Mouse (Mus musculus): ENCODE measurements at regions not wholly inside any gene's neighbourhood (a gene's known extent, or its start where the extent isn't known, plus 50 kb on each side); places are given as distances from the start of the nearest gene placed in this dataset.

GRCm38 (mm10) chr17:66219669-66220435 lies 96.5 kb downstream of the Ddx11 start:
- TF ChIP-seq CEBPB (IDR thresholded peaks at IDR 0.05; ENCODE audit: low read depth) (no peak), MAX (IDR thresholded peaks at IDR 0.05) (no peak), MYOD1 (IDR thresholded peaks at IDR 0.05; ENCODE audit: control insufficient read depth, insufficient read length, low read depth) (no peak), CTCF (IDR thresholded peaks at IDR 0.05; ENCODE audit: control insufficient read depth, insufficient read depth, insufficient read length) (no peak), USF1 (IDR thresholded peaks at IDR 0.05; ENCODE audit: low read depth) (no peak), FOSL1 (IDR thresholded peaks at IDR 0.05; ENCODE audit: insufficient read depth, low read length, poor library complexity, severe bottlenecking) (no peak), MYOG (IDR thresholded peaks at IDR 0.05; ENCODE audit: control insufficient read depth, extremely low read depth, insufficient read length) (no peak)
- Histone ChIP-seq H3K4me3 (ENCODE audit: insufficient read depth, poor library complexity, severe bottlenecking) (no peak overlapping the region), H3K79me2 (ENCODE audit: control insufficient read depth, insufficient read depth) (no peaks in the 10 kb centered on the region)

DNA sequence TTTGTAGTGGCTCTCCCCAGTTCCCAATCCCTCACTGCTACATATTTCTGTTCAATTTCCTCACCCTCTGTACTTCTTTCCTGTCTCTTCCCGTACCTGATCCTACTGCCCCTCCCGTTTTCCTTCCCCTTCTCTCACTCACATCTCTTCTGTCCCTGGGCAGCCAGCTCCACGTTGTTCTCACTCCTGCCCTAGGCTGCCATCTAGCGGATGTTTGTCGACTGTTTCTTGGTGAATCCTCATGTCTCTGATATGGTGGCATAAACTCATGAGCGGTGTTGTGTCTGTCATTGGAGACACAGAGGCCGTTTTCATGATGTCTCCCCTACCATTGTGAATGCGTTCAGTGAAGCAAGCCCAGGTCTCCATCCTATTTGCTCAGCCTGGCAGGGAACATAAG lies 97.9 kb downstream of the Ddx11 start:
- Histone ChIP-seq H3K27me3 (ENCODE audit: control insufficient read depth, insufficient read depth, insufficient read length) (no peaks in the 10 kb centered on the region), H3ac (ENCODE audit: control insufficient read depth, insufficient read length, low read depth) (no peak overlapping the region), H3K79me2 (ENCODE audit: control insufficient read depth, insufficient read depth) (no peaks in the 10 kb centered on the region), H3K36me3 (ENCODE audit: control insufficient read depth, insufficient read depth) (no peaks in the 10 kb centered on the region), H3K79me3 (ENCODE audit: low read depth) (no peaks in the 10 kb centered on the region), H3K4me3 (ENCODE audit: insufficient read depth, poor library complexity, severe bottlenecking) (no peak overlapping the region)
- TF ChIP-seq MAX (IDR thresholded peaks at IDR 0.05) (peak; percentile 31), CTCF (IDR thresholded peaks at IDR 0.05; ENCODE audit: control insufficient read depth, insufficient read depth, insufficient read length) (peak; percentile 53), MYOG (IDR thresholded peaks at IDR 0.05; ENCODE audit: control insufficient read depth, extremely low read depth, insufficient read length) (no peak), USF1 (IDR thresholded peaks at IDR 0.05; ENCODE audit: low read depth) (no peak)

More at GRCm38 (mm10) chr17:66219669-66220435, 96.5 kb downstream of the Ddx11 start:
- Histone ChIP-seq H3K36me3 (ENCODE audit: control insufficient read depth, insufficient read depth) (no peaks in the 10 kb centered on the region), H3K27me3 (ENCODE audit: control insufficient read depth, insufficient read depth, insufficient read length) (peaks cover 4% of the 10 kb centered on the region), H3K79me3 (ENCODE audit: low read depth) (no peaks in the 10 kb centered on the region), H3ac (ENCODE audit: control insufficient read depth, insufficient read length, low read depth) (no peak overlapping the region)

DNA sequence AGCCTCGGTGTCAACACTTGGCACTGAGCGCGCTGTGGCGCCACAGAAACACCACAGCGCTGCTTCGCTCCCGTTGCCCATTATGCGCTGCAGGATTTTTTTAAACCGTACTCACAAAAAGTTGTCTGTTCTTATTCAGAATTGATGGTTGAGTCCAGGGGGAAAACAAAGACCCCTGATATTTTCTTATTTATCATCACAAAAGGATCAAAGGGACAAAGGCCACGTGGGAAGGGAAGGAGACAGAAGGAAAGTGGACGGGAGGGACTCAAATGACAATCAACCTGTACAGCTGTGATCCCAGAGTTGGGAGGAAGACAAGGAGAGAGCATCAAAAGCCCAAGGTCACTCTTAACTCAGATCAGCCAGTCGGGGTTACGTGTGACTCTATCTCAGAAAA lies 100.4 kb downstream of the Ddx11 start:
- Histone ChIP-seq H3ac (ENCODE audit: control insufficient read depth, insufficient read length, low read depth) (no peak overlapping the region), H3K36me3 (ENCODE audit: control insufficient read depth, insufficient read depth) (no peaks in the 10 kb centered on the region), H3K4me3 (ENCODE audit: insufficient read depth, poor library complexity, severe bottlenecking) (no peak overlapping the region), H3K27me3 (ENCODE audit: control insufficient read depth, insufficient read depth, insufficient read length) (peaks cover 5% of the 10 kb centered on the region), H3K79me3 (ENCODE audit: low read depth) (no peaks in the 10 kb centered on the region), H3K79me2 (ENCODE audit: control insufficient read depth, insufficient read depth) (no peaks in the 10 kb centered on the region)
- TF ChIP-seq MAX (IDR thresholded peaks at IDR 0.05) (no peak), CTCF (IDR thresholded peaks at IDR 0.05; ENCODE audit: control insufficient read depth, insufficient read depth, insufficient read length) (no peak), USF1 (IDR thresholded peaks at IDR 0.05; ENCODE audit: low read depth) (no peak), CEBPB (IDR thresholded peaks at IDR 0.05; ENCODE audit: low read depth) (no peak), FOSL1 (IDR thresholded peaks at IDR 0.05; ENCODE audit: insufficient read depth, low read length, poor library complexity, severe bottlenecking) (no peak), MYOD1 (IDR thresholded peaks at IDR 0.05; ENCODE audit: control insufficient read depth, insufficient read length, low read depth) (no peak), MYOG (IDR thresholded peaks at IDR 0.05; ENCODE audit: control insufficient read depth, extremely low read depth, insufficient read length) (no peak)

DNA sequence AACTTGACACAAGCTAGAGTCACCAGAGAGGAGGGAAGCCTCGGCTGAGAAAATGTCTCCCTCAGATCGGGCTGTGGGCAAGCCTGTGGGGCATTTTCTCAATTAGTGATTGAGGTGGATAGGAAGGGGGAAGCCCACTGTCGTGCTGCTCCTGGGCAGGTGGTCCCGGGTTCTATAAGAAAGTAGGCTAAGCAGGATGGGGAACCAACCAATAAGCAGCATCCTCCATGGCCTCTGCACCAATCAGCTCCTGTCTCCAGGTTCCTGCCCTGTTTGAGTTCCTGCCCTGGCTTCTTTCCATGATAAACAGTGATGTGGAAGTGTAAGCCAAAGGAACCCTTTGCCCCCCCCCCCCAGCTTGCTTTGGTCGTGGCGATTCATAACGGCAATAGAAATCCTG lies 100.9 kb downstream of the Ddx11 start:
- Histone ChIP-seq H3K4me3 (ENCODE audit: insufficient read depth, poor library complexity, severe bottlenecking) (no peak overlapping the region), H3ac (ENCODE audit: control insufficient read depth, insufficient read length, low read depth) (no peak overlapping the region), H3K79me3 (ENCODE audit: low read depth) (no peaks in the 10 kb centered on the region), H3K27me3 (ENCODE audit: control insufficient read depth, insufficient read depth, insufficient read length) (peaks cover 5% of the 10 kb centered on the region), H3K79me2 (ENCODE audit: control insufficient read depth, insufficient read depth) (no peaks in the 10 kb centered on the region), H3K36me3 (ENCODE audit: control insufficient read depth, insufficient read depth) (no peaks in the 10 kb centered on the region)
- TF ChIP-seq CEBPB (IDR thresholded peaks at IDR 0.05; ENCODE audit: low read depth) (no peak), MAX (IDR thresholded peaks at IDR 0.05) (no peak), MYOG (IDR thresholded peaks at IDR 0.05; ENCODE audit: control insufficient read depth, extremely low read depth, insufficient read length) (no peak), USF1 (IDR thresholded peaks at IDR 0.05; ENCODE audit: low read depth) (no peak), MYOD1 (IDR thresholded peaks at IDR 0.05; ENCODE audit: control insufficient read depth, insufficient read length, low read depth) (no peak), FOSL1 (IDR thresholded peaks at IDR 0.05; ENCODE audit: insufficient read depth, low read length, poor library complexity, severe bottlenecking) (no peak)

DNA sequence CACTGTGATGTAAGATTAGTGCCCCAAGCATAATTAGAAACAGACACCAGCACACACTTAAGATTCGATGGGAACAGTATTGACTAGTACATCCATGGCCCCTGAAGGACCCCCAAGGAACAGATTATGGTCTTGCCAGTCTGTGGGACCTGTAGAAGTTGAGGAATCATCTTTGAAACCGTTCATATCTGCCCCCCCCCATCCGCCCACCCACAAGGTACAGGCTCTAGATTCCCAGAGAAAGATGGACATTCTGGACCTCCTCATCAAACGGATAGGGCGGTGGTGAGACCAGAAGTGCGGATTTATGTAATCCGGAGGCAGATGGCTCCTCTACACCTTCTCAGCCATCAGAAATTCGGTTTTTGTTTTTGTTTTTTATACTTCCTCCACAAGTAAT lies 109.1 kb downstream of the Ddx11 start:
- Histone ChIP-seq H3K4me3 (ENCODE audit: insufficient read depth, poor library complexity, severe bottlenecking) (no peak overlapping the region), H3ac (ENCODE audit: control insufficient read depth, insufficient read length, low read depth) (no peak overlapping the region), H3K79me2 (ENCODE audit: control insufficient read depth, insufficient read depth) (no peaks in the 10 kb centered on the region), H3K27me3 (ENCODE audit: control insufficient read depth, insufficient read depth, insufficient read length) (peaks cover 5% of the 10 kb centered on the region), H3K79me3 (ENCODE audit: low read depth) (no peaks in the 10 kb centered on the region), H3K36me3 (ENCODE audit: control insufficient read depth, insufficient read depth) (no peaks in the 10 kb centered on the region)
- no peak for TF ChIP-seq CTCF (IDR thresholded peaks at IDR 0.05; ENCODE audit: control insufficient read depth, insufficient read depth, insufficient read length)
- no peak for TF ChIP-seq FOSL1 (IDR thresholded peaks at IDR 0.05; ENCODE audit: insufficient read depth, low read length, poor library complexity, severe bottlenecking)
- no peak for TF ChIP-seq MYOD1 (IDR thresholded peaks at IDR 0.05; ENCODE audit: control insufficient read depth, insufficient read length, low read depth)
- TF ChIP-seq USF1 (IDR thresholded peaks at IDR 0.05; ENCODE audit: low read depth): no peak
- TF ChIP-seq MYOG (IDR thresholded peaks at IDR 0.05; ENCODE audit: control insufficient read depth, extremely low read depth, insufficient read length): no peak
- TF ChIP-seq CEBPB (IDR thresholded peaks at IDR 0.05; ENCODE audit: low read depth): no peak
- TF ChIP-seq MAX (IDR thresholded peaks at IDR 0.05): no peak
